Mouse (Mus musculus) embryonic facial prominence, embryonic 14.5 days (tissue): Measurements from ENCODE around the gene Rps15. TPM values are rescaled to one million over a fixed set of nuclear protein-coding genes. Genes with fewer than 3 reads are reported as not detected.

Source experiments
- ATAC-seq: fragments of 200-750 bp; cut with Nextera tagmentation; 2 replicates; pipeline ENCODE4 v1.8.0; 2017; ENCODE audit warnings: low read depth, moderate number of reproducible peaks, moderate TSS enrichment
- DNase-seq: peaks from one replicate; pipeline ENCODE4 v3.0.0-alpha.2; 2015; ENCODE audit warnings: low spot score
- H3K27ac ChIP-seq: fragments of 300-500 bp; sonication (generic); replicated peaks from 2 replicates; pipeline ENCODE4 v1.5.1; 2014; ENCODE audit warnings: low read depth, mild to moderate bottlenecking, low read length, moderate library complexity
- H3K27me3 ChIP-seq: fragments of 300-500 bp; sonication (generic); replicated peaks from 2 replicates; pipeline ENCODE4 v1.6.1; 2014; ENCODE audit warnings: low read length; ENCODE audit not compliant: control insufficient read depth, insufficient read depth
- H3K36me3 ChIP-seq: fragments of 300-500 bp; sonication (generic); 2 replicates; pipeline ENCODE4 v1.6.1; 2014; ENCODE audit warnings: low read length, mixed read lengths; ENCODE audit not compliant: control insufficient read depth, insufficient read depth
- H3K4me1 ChIP-seq: fragments of 300-500 bp; sonication (generic); 2 replicates; pipeline ENCODE4 v1.6.1; 2014; ENCODE audit warnings: antibody characterized with exemption, low read length; ENCODE audit not compliant: control insufficient read depth, insufficient read depth
- H3K4me2 ChIP-seq: fragments of 300-500 bp; sonication (generic); 2 replicates; pipeline ENCODE4 v1.6.1; 2014; ENCODE audit warnings: low read depth, mild to moderate bottlenecking, low read length, moderate library complexity, mixed read lengths
- H3K4me3 ChIP-seq: fragments of 300-500 bp; sonication (generic); 2 replicates; pipeline ENCODE4 v1.5.1; 2014; ENCODE audit warnings: low read depth, mild to moderate bottlenecking, low read length
- H3K9ac ChIP-seq: fragments of 300-500 bp; sonication (generic); 2 replicates; pipeline ENCODE4 v1.6.1; 2014; ENCODE audit warnings: low read depth, mild to moderate bottlenecking, low read length, moderate library complexity, mixed read lengths
- H3K9me3 ChIP-seq: fragments of 300-500 bp; sonication (generic); 2 replicates; pipeline ENCODE4 v1.6.1; 2016; ENCODE audit warnings: low read length; ENCODE audit not compliant: control insufficient read depth
- WGBS: fragments of 180-500 bp; shearing (Covaris S2); extraction: QIAGEN DNeasy Blood & Tissue Kit; methylation state at CpG from one replicate; pipeline ENCODE4 v1.1.7; 2014; 5-methylcytosine and 5-hydroxymethylcytosine counted together
- polyA plus RNA-seq: library from polyadenylated mRNA; unstranded; fragments of >200 nt; fragmentation: Nextera tagmentation; extraction: Ambion mirVana; gene quantifications from 2 replicates; pipeline ENCODE4 v1.2.1, GENCODE M21; 2014

Rps15 gene
- polyA plus RNA-seq, 1 experiment from 2014 or later: 1,145 TPM

GRCm38 (mm10) chr10:80278390-80278789 lies 13.9 kb upstream of the Rps15 start:
- Histone ChIP-seq H3K4me2 (no peak overlapping the region), H3K9me3 (no peaks in the 10 kb centered on the region), H3K27ac (no peak overlapping the region), H3K4me3 (no peak overlapping the region), H3K4me1 (no peaks in the 10 kb centered on the region), H3K9ac (no peak overlapping the region), H3K36me3 (peaks cover 93% of the 10 kb centered on the region), H3K27me3 (no peaks in the 10 kb centered on the region)
- 96% methylated on average over 9 of the region's 9 CpGs for WGBS
- no peak for DNase-seq
- ATAC-seq: no peak

DNA sequence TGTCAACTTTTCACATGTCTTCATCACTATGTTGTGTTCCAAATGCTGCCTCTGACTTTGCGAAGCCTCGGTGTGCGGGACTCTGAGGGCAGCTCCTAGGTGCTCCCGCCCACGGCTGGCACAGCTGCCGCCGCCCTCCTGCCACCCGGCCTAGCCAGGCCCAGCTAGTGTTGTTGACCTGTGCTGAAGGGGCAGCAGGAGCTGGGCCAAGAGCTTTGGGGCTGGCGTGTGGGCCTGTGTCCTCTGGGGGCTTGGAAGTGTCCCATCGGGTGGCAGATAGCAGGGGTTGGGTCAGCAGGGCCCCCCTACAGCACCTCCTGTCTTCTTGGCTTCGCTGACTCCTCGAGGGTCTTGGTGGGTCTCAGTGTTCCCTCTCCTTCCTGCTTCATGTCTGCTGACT lies 13.0 kb upstream of the Rps15 start:
- Histone ChIP-seq H3K27me3 (no peaks in the 10 kb centered on the region), H3K4me2 (no peak overlapping the region), H3K36me3 (peaks cover 93% of the 10 kb centered on the region), H3K27ac (no peak overlapping the region), H3K4me1 (no peaks in the 10 kb centered on the region), H3K4me3 (no peak overlapping the region), H3K9me3 (no peaks in the 10 kb centered on the region), H3K9ac (no peak overlapping the region)
- no peak for ATAC-seq
- WGBS: 92% methylated on average over 12 of the region's 12 CpGs
- no peak for DNase-seq

DNA sequence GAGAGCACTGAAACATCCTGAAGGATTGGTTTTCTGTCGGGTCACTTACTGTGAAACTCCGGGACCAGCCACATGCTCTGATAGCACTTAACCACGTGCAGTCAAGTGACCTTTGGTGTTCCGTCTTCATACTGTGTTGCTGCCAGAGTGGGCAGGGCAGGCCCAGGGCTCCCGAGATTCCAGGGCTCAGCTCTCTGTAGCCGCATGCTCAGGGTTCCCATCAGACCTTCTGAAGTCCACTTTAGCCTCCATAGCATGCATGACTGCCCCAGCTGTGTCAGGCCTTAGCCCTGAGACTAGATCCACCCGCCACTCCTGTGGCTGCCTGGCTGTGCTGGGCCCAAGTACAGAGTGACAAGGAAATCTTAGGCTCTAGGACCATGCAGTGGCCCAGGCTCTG lies 10.9 kb upstream of the Rps15 start:
- peak overlapping the region; percentile 14; the same call in 1 of the 2 replicates for H3K9ac ChIP-seq

DNA sequence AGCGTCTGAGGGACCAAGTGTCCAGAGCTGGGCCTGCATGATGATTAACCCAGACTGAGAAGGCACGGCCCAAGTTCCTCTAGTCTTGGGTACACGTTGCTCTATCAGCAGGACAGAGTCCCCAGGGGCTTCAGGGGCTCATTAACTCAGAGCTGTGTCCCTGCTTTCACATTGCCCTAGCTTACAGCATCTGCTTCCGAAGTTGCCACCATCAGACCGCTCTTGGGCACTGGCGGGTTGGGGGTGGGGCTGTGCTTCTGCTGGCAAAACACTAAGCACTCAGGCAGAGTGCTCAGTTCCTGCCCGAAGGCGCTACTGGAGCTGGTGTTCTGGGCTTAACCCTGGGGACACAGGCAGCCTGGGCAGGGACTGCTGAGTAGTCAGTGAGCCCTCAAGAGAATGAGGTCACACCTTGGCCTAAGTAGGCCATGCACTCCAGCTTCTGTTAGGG lies 10.3 kb upstream of the Rps15 start:
- no peak overlapping the region for H3K27ac ChIP-seq

More for the DNA sequence above, 10.9 kb upstream of the Rps15 start:
- 87% methylated on average over 7 of the region's 7 CpGs for WGBS
- H3K36me3 ChIP-seq: peaks cover 97% of the 10 kb centered on the region
- H3K4me2 ChIP-seq: no peak overlapping the region
- H3K4me3 ChIP-seq: no peak overlapping the region
- no peak for DNase-seq
- peak; percentile 8; the same call in 1 of the 2 replicates for ATAC-seq
- H3K4me1 ChIP-seq: no peaks in the 10 kb centered on the region
- no peak overlapping the region for H3K27ac ChIP-seq
- H3K27me3 ChIP-seq: no peaks in the 10 kb centered on the region
- no peaks in the 10 kb centered on the region for H3K9me3 ChIP-seq

DNA sequence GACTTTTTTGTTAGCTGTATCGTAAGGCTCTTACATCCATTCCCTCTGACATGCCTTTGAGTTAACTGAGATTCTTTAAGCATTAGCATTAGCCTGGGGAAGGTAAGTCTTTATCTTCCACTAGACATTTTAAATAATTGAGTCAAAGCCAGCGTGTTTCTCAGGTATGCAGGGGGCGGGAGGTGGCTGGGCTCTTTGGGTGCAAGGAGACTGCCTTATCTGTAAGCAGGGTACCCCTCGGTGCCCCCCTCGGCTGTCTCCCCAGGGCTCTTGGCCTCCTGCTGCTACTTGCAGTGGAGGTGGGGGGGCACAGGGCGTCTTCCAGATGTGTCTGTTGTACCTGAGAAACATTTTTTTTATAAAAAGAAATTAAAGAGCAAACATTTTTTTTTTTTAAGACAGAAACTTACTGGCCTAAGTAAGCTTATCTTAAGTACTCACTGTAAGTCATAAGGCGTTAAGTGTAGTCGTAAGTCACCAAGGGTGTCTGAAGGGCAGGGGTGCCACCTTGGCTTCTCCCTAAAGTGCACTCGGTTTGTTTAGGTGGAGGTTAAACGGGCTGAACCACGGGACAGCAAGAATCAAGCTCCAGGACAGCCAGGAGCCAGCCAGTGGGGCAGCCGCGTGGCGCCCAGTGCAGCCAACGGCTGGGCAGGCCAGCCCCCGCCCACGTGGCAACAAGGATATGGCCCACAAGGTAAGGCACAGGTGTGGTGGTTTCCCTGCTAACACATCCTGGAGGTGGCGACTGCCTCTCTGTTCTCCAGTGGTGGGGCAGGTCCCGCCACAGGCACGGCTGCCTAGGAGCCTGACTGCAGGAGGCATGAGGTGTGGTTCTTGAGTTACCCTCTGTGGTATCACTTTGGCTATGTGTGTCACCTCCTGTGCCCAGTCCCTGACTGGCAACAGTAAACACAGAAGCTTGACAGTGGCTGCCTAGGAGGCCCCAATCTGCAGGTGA lies 9.5 kb upstream of the Rps15 start:
- WGBS: 88% methylated on average over 18 of the region's 20 CpGs
- ATAC-seq: no peak
- no peak overlapping the region for H3K27ac ChIP-seq

More for the DNA sequence above, 10.3 kb upstream of the Rps15 start:
- Histone ChIP-seq H3K36me3 (peaks cover 98% of the 10 kb centered on the region), H3K4me2 (no peak overlapping the region), H3K4me3 (no peak overlapping the region), H3K27me3 (no peaks in the 10 kb centered on the region), H3K9me3 (no peaks in the 10 kb centered on the region), H3K4me1 (no peaks in the 10 kb centered on the region), H3K9ac (no peak overlapping the region)
- WGBS: 65% methylated on average over 8 of the region's 8 CpGs
- no peak for DNase-seq
- ATAC-seq: no peak

DNA sequence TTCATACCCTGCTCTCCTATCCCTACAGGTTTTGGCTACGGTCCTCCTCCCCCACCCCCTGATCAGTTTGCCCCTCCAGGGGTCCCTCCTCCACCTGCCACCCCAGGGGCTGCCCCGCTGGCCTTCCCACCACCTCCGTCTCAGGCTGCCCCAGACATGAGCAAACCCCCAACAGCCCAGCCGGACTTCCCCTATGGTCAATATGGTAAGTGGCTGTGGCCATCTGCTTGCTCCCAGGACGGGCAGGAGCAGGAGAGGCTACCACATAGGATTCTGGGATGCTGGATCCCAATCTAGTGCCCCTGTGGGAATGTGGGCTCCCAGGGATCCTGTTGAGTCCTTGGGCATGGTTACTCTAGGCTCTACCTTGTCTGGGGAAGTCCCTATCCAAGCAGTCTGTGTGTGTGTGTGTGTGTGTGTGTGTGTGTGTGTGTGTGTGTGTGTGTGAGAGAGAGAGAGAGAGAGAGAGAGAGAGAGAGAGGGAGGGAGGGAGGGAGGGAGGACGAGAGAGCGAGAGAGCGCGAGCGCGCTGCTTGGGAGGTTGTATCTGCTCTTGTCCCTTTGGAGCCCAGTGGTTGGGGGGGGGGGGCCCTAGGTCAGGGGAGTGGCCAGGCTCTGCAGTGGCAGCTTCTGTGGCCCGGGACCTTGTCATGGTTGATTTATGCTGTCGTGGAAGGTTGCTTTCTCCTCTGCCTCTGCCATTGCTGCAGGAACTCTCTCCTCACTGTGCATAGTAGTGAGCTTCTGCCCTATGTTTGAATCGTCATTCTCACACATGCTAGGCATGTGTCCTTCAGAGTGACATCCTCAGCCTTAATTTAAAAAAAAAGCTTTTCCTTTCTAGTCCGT lies 6.8 kb upstream of the Rps15 start:
- Histone ChIP-seq H3K27me3 (no peaks in the 10 kb centered on the region), H3K9ac (no peak overlapping the region), H3K27ac (no peak overlapping the region), H3K36me3 (peaks cover 83% of the 10 kb centered on the region), H3K4me1 (no peaks in the 10 kb centered on the region), H3K4me2 (no peak overlapping the region), H3K4me3 (no peak overlapping the region), H3K9me3 (no peaks in the 10 kb centered on the region)
- no peak for DNase-seq
- 82% methylated on average over 12 of the region's 15 CpGs for WGBS
- ATAC-seq: no peak

More for the DNA sequence above, 9.5 kb upstream of the Rps15 start:
- H3K36me3 ChIP-seq: peaks cover 98% of the 10 kb centered on the region
- no peaks in the 10 kb centered on the region for H3K9me3 ChIP-seq
- no peak overlapping the region for H3K4me2 ChIP-seq
- no peaks in the 10 kb centered on the region for H3K4me1 ChIP-seq
- DNase-seq: no peak
- H3K27me3 ChIP-seq: no peaks in the 10 kb centered on the region
- no peak overlapping the region for H3K4me3 ChIP-seq
- H3K9ac ChIP-seq: no peak overlapping the region

DNA sequence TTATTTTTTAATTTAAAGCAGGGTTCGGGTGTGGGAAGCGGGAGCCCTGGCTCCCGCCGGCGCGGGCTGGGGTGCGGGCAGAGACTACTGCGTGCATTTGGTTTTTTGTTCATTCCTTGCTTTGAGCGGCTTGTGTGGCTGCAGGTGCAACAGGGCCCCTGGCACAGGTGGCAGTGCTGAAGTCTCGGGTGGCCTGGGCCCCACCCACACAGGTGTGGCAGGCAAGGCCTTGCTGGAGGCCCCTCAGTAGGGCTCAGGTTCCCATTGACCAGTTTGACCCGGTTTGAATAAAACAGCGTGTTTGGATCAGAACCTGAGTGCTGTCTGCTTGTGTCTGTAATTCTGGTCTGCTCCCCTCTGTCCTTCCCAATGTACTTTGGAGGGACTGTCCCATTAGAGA lies 4.2 kb upstream of the Rps15 start:
- no peak overlapping the region for H3K4me3 ChIP-seq
- H3K9ac ChIP-seq: no peak overlapping the region
- H3K36me3 ChIP-seq: peaks cover 59% of the 10 kb centered on the region
- no peak overlapping the region for H3K27ac ChIP-seq
- 90% methylated on average over 12 of the region's 12 CpGs for whole genome bisulfite sequencing
- H3K4me1 ChIP-seq: no peaks in the 10 kb centered on the region
- H3K27me3 ChIP-seq: no peaks in the 10 kb centered on the region
- no peaks in the 10 kb centered on the region for H3K9me3 ChIP-seq
- no peak for ATAC-seq
- H3K4me2 ChIP-seq: no peak overlapping the region
- no peak for DNase-seq

- no peak for ATAC-seq
- peaks cover 59% of the 10 kb centered on the region for H3K36me3 ChIP-seq
- 0 out of 2 replicates have a peak, but pooled peaks cover 4% of the 10 kb centered on the region for H3K4me1 ChIP-seq
- WGBS: 70% methylated on average over 8 of the region's 8 CpGs
- H3K4me2 ChIP-seq: no peak overlapping the region
- no peak overlapping the region for H3K4me3 ChIP-seq
- no peak for DNase-seq
- no peak overlapping the region for H3K27ac ChIP-seq
- H3K9ac ChIP-seq: no peak overlapping the region
- no peaks in the 10 kb centered on the region for H3K9me3 ChIP-seq
- no peaks in the 10 kb centered on the region for H3K27me3 ChIP-seq
Observed at GRCm38 (mm10) chr10:80288657-80289056, 3.6 kb upstream of the Rps15 start.
